Mouse (Mus musculus): ENCODE measurements around the gene Ahnak. TPM values are rescaled to one million over a fixed set of nuclear protein-coding genes. Genes with fewer than 3 reads are reported as not detected.

Ahnak gene
- total RNA-seq, 2 experiments from 2014 or later, result 20.0 to 30.2 TPM

GRCm38 (mm10) chr19:9057679-9058078, 68.6 kb downstream of the Ahnak start:
- ATAC-seq (replicated peaks; ENCODE audit: low FRiP score, poor library complexity, severe bottlenecking), result no peak

GRCm38 (mm10) chr19:9058331-9058884, 69.3 kb downstream of the Ahnak start:
- no peak for ATAC-seq (replicated peaks; ENCODE audit: low FRiP score, poor library complexity, severe bottlenecking)

GRCm38 (mm10) chr19:9058944-9059343, 69.9 kb downstream of the Ahnak start:
- ATAC-seq (replicated peaks; ENCODE audit: low FRiP score, poor library complexity, severe bottlenecking), result 0 out of 2 replicates have a peak, but pooled peaks have one; percentile 15

GRCm38 (mm10) chr19:9059391-9059790, 70.3 kb downstream of the Ahnak start:
- ATAC-seq (replicated peaks; ENCODE audit: low FRiP score, poor library complexity, severe bottlenecking), result no peak

- no peak for ATAC-seq (replicated peaks; ENCODE audit: low FRiP score, poor library complexity, severe bottlenecking)
Measured at GRCm38 (mm10) chr19:9060103-9060502, 71.0 kb downstream of the Ahnak start.

GRCm38 (mm10) chr19:9061221-9061893, 72.3 kb downstream of the Ahnak start:
- ATAC-seq (replicated peaks; ENCODE audit: low FRiP score, poor library complexity, severe bottlenecking), result no peak

GRCm38 (mm10) chr19:9062822-9063221, 73.7 kb downstream of the Ahnak start:
- ATAC-seq (replicated peaks; ENCODE audit: low FRiP score, poor library complexity, severe bottlenecking), result no peak

- ATAC-seq (replicated peaks; ENCODE audit: low FRiP score, poor library complexity, severe bottlenecking), result no peak
Measured at GRCm38 (mm10) chr19:9063831-9064230, 74.7 kb downstream of the Ahnak start.

GRCm38 (mm10) chr19:9065621-9066561, 76.8 kb downstream of the Ahnak start:
- no peak for ATAC-seq (replicated peaks; ENCODE audit: low FRiP score, poor library complexity, severe bottlenecking)

- no peak for ATAC-seq (replicated peaks; ENCODE audit: low FRiP score, poor library complexity, severe bottlenecking)
Measured at GRCm38 (mm10) chr19:9067292-9067691, 78.2 kb downstream of the Ahnak start.

GRCm38 (mm10) chr19:9069687-9070307, 80.7 kb downstream of the Ahnak start:
- ATAC-seq (replicated peaks; ENCODE audit: low FRiP score, poor library complexity, severe bottlenecking), result no peak

GRCm38 (mm10) chr19:9070316-9070715, 81.2 kb downstream of the Ahnak start:
- ATAC-seq (replicated peaks; ENCODE audit: low FRiP score, poor library complexity, severe bottlenecking), result no peak

- no peak for ATAC-seq (replicated peaks; ENCODE audit: low FRiP score, poor library complexity, severe bottlenecking)
Measured at GRCm38 (mm10) chr19:9071456-9072156, 82.5 kb downstream of the Ahnak start.

GRCm38 (mm10) chr19:9072157-9072530, 83.1 kb downstream of the Ahnak start:
- ATAC-seq (replicated peaks; ENCODE audit: low FRiP score, poor library complexity, severe bottlenecking), result no peak

- no peak for ATAC-seq (replicated peaks; ENCODE audit: low FRiP score, poor library complexity, severe bottlenecking)
Measured at GRCm38 (mm10) chr19:9073776-9074411, 84.8 kb downstream of the Ahnak start.

- no peak for ATAC-seq (replicated peaks; ENCODE audit: low FRiP score, poor library complexity, severe bottlenecking)
Measured at GRCm38 (mm10) chr19:9074424-9074823, 85.3 kb downstream of the Ahnak start.

- ATAC-seq (replicated peaks; ENCODE audit: low FRiP score, poor library complexity, severe bottlenecking), result no peak
Measured at GRCm38 (mm10) chr19:9075558-9075957, 86.5 kb downstream of the Ahnak start.

- ATAC-seq (replicated peaks; ENCODE audit: low FRiP score, poor library complexity, severe bottlenecking), result no peak
Measured at GRCm38 (mm10) chr19:9076035-9076434, 87.0 kb downstream of the Ahnak start.

GRCm38 (mm10) chr19:9076982-9077660, 88.0 kb downstream of the Ahnak start:
- no peak for ATAC-seq (replicated peaks; ENCODE audit: low FRiP score, poor library complexity, severe bottlenecking)

All from erythroblast, adult 5-6 weeks (primary cell).